In the genomic region with DNA sequence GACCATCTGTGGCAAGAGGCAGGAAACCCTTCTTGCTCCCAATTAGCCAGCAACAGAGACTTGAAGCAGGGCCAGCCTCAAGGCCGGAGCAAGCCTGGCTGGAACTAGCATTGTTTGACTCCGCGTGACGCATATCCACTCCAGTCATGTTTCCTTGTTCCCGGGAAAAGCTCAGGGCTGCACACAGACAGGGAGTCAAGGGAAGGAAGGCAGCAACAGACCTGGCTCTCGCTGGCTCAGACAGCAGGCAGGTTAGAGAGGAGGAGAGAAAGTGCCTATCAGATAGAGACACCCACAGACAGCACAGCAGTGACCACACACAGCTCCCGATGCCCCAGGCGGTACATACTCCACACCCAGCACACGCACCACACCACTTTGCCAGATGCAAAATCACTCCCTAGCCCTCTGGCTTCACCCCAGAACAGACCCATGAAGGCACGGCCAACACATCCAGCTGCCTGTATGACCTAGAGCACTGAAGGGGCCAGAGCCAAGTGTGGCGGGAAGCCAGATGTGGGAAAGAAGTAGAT, we compare ENCODE assay signal across 8 mouse cellular contexts.
DNase-seq lines count a peak whose midpoint lies in the region; ATAC-seq lines count a peak whose summit lies in the region.

No protein-coding gene starts in this region.

- no peak overlapping the region for H3K9ac ChIP-seq in forebrain, embryonic 11.5 days (ENCODE audit: low read length)
- 0 out of 2 replicates have a peak overlapping the region, but pooled peaks have one; percentile 17 for H3K9ac ChIP-seq in lung, embryonic 15.5 days

- no peak for ATAC-seq in forebrain, embryonic 11.5 days (replicated peaks; ENCODE audit: low FRiP score)
- ATAC-seq in lung, embryonic 15.5 days (ENCODE audit: borderline replicate concordance, extremely low read depth, low FRiP score, low TSS enrichment), result peak; percentile 27; the same call in 1 of the 2 replicates

- H3K27me3 ChIP-seq in forebrain, embryonic 10.5 days (ENCODE audit: poor library complexity, severe bottlenecking), result no peaks in the 10 kb centered on the region
- H3K27me3 ChIP-seq in forebrain, embryonic 11.5 days (ENCODE audit: control insufficient read depth, insufficient read depth, low read length), result no peaks in the 10 kb centered on the region
- no peaks in the 10 kb centered on the region for H3K27me3 ChIP-seq in lung, embryonic 15.5 days

- peaks cover 82% of the 10 kb centered on the region for H3K4me1 ChIP-seq in forebrain, embryonic 10.5 days
- 0 out of 2 replicates have a peak, but pooled peaks cover 3% of the 10 kb centered on the region for H3K4me1 ChIP-seq in forebrain, embryonic 11.5 days (replicated peaks; ENCODE audit: control insufficient read depth, insufficient read depth, low read length)
- peaks cover 100% of the 10 kb centered on the region for H3K4me1 ChIP-seq in lung, embryonic 15.5 days

- 59% methylated on average over 11 of the region's 11 CpGs for WGBS in forebrain, embryonic 10.5 days
- 52% methylated on average over 11 of the region's 11 CpGs for WGBS in forebrain, embryonic 11.5 days
- WGBS in lung, embryonic 15.5 days, result 10% methylated on average over 11 of the region's 11 CpGs

- no peaks in the 10 kb centered on the region for H3K36me3 ChIP-seq in forebrain, embryonic 10.5 days (replicated peaks)
- H3K36me3 ChIP-seq in forebrain, embryonic 11.5 days (ENCODE audit: control insufficient read depth, insufficient read depth, low read length), result no peaks in the 10 kb centered on the region
- H3K36me3 ChIP-seq in lung, embryonic 15.5 days, result no peaks in the 10 kb centered on the region

- DNase-seq in forebrain, embryonic 10.5 days (ENCODE audit: extremely low spot score, low spot score), result peak; percentile 30
- DNase-seq in forebrain, embryonic 11.5 days (ENCODE audit: low spot score), result no peak
- peak; percentile 26 to 35 for DNase-seq in cerebellum, postnatal 36 days
- peak; percentile 91 to 95 for DNase-seq in heart, adult 9 months (ENCODE audit: low spot score in 2 of 2)
- DNase-seq in kidney, adult 8-10 months, result peak; percentile 83 to 84
- peak; percentile 52 for DNase-seq in testis, postnatal 14 days (ENCODE audit: low spot score)
- no peak for DNase-seq in layer of hippocampus, postnatal 14 days (ENCODE audit: low spot score in 2 of 2)

- H3K4me3 ChIP-seq in forebrain, embryonic 10.5 days, result no peak overlapping the region
- no peak overlapping the region for H3K4me3 ChIP-seq in forebrain, embryonic 11.5 days (ENCODE audit: low read depth, low read length)
- no peak overlapping the region for H3K4me3 ChIP-seq in lung, embryonic 15.5 days

- H3K27ac ChIP-seq in forebrain, embryonic 10.5 days, result peak overlapping the region; percentile 76
- no peak overlapping the region for H3K27ac ChIP-seq in forebrain, embryonic 11.5 days (ENCODE audit: low read depth, low read length)
- H3K27ac ChIP-seq in lung, embryonic 15.5 days, result peak overlapping the region; percentile 95

- no peaks in the 10 kb centered on the region for H3K9me3 ChIP-seq in forebrain, embryonic 10.5 days
- H3K9me3 ChIP-seq in forebrain, embryonic 11.5 days (ENCODE audit: control insufficient read depth, low read length), result no peaks in the 10 kb centered on the region
- no peaks in the 10 kb centered on the region for H3K9me3 ChIP-seq in lung, embryonic 15.5 days

- H3K4me2 ChIP-seq in forebrain, embryonic 11.5 days (ENCODE audit: low read depth, low read length, severe bottlenecking), result no peak overlapping the region
- peak overlapping the region; percentile 24 for H3K4me2 ChIP-seq in lung, embryonic 15.5 days

Comparison
In these comparisons a context has a peak if more than half of its experiments do, and no peak if none do; other contexts are left out.
1. DNase-seq: peak in forebrain, embryonic 10.5 days (single experiment), cerebellum, postnatal 36 days (2 of 2), heart, adult 9 months (2 of 2), kidney, adult 8-10 months (2 of 2) and testis, postnatal 14 days (single experiment); none in forebrain, embryonic 11.5 days (single experiment) and layer of hippocampus, postnatal 14 days (0 of 2).